Mouse (Mus musculus) lung, postnatal 36 days (tissue): ENCODE measurements around the gene Tap2.

Source experiments
- DNase-seq: peaks from one replicate; pipeline ENCODE4 v3.0.0; 2022; ENCODE audit warnings: mixed read lengths

The Tap2 gene

DNA sequence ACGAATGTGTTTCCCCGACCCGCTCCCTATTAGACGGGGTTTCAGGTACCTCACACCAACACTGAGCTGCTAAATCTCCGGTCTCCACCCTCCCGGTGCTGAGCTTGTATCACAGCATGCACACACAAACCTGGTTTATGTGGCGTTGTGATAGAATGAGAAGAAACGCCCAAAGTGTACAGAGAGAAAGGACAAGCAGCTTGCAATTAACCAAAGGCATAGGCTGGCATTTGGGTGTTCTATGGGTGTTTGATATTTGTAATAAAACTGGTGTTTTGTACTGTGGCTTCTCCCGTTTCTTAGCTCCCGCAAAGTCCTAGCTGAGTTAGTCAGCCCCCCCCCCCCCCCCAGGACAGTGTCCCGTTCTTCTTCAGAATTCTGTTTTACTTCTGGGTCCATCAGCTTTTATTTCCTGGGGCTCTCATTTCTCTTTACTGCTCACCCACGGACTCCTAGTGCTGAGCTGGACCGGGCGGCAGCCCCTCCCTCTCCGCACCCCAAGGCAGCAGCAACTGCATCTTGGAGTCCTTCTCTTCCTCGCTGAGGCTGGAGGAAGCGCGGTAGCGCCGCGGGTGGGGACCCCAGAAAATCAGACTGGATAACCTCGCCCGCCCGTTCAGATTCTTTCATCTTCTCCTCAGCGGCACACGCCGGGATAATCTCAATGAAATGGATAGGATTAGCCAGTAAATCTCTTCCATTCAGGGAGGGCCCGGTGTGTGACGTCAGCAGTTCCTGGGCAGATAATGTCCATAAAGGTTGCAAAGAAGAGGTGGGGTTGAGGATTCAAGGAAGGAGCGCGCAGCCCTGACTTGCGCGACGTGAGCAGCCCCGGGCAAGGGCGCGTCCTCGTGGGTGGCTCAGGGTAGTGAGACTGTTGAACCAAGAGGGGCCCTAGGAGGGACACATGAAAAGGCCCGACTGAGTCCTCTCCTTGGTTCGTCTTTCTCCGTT, 6.1 kb upstream of the Tap2 start, which contains the start of gene Psmb8:
Psmb8 (plus strand) TSS at position 781 of the 954 bp plus-strand sequence.
- DNase-seq, result peak; percentile 99

DNA sequence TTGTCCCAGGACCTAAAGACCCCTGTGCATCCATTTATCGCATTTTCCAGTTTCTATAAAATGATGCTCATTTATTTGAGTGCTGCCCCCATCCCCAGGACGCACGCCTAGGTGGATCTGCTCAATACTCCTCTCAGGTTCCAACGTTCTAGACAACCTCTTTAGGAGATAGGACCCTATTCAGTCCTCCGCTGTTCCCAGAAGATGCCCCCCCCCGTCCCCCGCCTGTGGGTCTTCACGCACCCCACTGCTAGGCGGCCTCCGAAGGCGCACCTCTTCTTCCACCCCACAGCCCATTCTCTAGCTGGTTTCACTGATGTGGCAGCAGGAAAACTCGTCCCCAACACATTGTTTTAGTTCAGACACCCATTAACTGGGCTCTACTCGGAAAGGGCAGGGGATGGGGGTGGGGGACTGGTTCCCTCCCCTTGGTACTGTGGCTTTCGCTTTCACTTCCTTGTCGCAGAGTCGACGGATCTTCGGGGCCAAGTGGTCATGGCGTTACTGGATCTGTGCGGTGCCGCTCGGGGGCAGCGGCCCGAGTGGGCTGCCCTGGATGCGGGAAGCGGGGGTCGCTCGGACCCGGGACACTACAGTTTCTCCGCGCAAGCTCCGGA, 5.3 kb upstream of the Tap2 start:
- peak; percentile 89 for DNase-seq

DNA sequence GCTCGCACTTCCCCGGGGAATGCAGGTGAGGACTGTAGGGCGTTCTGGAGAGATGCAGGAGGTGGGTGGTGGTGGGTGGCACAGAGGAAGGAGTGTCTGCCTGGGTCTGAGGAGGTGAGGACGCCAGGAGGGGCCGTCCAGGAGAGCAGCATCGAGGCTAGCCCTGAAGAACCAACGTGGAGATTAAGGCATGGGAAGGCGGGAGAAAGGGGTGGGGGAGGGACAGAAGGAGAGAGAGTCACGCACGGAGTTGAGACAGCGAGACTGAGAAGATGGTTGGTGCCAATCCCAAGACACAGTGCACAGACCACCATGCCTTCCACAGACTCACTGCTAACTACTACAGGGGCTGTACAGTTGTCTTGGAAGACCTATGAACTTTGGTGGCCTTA, 4.8 kb upstream of the Tap2 start:
- DNase-seq, result no peak

DNA sequence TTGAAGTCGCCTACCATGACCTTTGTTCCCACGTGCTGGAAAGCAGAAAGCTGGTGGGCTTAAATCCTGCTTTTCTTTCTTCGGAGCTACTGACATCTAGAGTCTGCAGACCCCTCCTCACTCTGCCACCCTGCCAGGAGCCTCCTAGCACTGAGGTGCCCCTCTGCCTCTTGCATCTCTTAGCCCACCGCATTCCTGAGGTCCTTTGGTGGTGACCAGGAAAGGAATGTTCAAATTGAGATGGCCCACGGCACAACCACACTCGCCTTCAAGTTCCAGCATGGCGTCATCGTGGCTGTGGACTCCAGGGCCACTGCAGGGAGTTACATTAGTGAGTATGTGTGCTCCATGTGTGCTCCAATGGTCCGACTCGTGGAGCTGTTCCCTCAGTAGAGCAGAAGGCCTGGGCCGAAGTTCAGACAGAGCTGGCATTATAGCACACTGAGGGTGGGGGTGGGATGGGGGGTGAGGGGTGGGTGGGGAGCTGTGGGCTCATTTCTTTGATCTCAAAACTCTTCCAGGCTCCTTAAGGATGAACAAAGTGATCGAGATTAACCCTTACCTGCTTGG, 4.2 kb upstream of the Tap2 start:
- DNase-seq, result no peak

DNA sequence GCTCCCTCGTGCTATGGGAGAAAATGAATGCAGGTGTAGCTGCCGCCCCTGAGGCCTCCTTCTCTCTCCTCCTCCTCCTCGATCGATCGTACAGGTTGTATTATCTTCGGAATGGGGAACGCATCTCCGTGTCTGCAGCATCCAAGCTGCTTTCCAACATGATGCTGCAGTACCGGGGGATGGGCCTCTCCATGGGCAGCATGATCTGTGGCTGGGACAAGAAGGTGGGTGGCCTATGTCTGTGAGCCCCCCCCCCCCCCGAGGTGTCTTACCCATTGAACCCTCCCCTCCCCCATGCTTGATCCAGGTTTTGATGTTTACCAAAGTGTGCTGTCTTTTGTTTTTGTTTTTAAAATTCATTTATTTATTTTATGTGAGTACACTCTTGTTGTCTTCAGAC, 3.3 kb upstream of the Tap2 start:
- no peak for DNase-seq

DNA sequence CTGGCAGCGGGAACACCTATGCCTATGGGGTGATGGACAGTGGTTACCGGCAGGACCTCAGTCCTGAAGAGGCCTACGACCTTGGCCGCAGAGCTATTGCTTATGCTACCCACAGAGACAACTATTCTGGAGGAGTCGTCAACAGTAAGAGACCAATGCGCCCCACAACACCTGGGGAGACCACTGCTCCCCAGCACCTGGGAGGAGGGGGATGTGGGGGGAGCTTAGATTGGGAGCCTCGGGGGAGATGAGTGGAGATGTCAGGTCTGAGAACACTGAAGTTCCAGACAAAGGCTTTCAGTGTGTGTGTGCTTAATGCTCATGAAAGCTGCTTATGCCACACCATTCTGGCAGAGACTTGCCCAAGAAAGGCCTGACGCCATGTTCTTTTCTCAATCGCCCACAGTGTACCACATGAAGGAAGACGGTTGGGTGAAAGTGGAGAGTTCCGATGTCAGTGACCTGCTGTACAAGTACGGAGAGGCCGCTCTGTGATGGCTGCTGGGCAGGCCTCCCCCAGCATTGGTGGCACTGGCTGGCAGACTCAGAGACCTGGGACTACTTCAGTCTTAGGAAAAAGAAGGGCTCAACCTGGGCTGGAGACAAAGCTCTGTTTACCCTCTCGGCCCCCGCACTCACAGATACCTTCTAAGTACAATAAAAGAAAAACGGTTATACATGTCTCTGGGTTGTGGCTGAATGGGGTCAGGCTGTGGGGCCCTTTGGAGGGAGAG, 2.4 kb upstream of the Tap2 start:
- DNase-seq, result no peak

DNA sequence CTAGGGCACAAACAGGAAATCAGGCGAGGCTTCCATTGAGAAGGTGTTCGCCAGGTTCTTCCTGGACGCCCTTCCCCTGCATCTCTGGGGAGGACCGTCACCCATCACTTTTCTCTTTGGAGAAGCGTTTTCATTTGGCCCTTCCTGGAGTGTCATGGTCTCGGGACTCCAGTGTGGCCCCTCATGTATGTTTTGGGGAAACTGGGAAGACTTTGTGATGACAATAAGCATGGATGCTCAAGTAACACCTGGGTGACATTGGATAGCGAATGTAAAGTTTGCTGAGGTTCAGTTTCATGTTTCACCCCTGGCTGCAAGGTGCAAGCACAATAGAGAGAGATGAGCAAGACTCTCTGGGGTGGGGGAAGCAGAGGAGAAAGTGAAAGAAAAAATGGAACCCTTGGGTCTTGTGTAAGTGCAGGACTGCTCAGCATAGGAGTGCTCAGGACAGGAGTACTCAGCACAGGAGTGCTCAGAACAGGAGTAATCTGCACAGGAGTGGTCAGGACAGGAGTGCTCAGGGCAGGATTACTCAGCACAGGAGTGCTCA, 1.7 kb upstream of the Tap2 start:
- DNase-seq, result no peak

DNA sequence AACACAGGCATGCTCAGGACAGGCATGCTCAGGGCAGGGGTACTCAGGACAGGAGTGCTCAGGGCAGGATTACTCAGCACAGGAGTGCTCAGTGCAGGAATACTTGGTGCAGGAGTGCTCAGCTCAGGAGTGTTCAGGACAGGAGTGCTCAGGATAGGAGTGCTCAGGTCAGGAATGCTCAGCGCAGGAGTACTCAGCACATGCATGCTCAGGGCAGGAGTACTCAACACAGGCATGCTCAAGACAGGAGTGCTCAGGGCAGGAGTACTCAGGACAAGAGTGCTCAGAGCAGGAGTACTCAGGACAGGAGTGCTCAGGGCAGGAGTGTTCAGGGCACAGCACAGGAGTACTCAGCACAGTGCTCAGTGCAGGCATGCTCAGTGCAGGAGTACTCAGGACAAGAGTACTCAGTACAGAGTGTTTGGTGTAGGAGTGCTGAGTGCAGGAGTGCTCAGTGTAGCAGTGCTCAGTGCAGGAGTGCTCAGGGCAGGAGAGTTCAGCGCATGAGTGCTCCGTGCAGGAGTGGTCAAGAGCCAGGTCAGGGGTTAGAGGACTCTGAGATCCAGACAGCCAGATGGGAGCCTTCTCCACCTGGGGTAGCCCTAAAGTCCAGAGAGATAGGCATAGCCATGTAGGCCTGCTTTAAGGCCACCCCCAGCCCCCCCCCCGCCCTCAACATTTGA, 426 bp upstream of the Tap2 start:
- no peak for DNase-seq

DNA sequence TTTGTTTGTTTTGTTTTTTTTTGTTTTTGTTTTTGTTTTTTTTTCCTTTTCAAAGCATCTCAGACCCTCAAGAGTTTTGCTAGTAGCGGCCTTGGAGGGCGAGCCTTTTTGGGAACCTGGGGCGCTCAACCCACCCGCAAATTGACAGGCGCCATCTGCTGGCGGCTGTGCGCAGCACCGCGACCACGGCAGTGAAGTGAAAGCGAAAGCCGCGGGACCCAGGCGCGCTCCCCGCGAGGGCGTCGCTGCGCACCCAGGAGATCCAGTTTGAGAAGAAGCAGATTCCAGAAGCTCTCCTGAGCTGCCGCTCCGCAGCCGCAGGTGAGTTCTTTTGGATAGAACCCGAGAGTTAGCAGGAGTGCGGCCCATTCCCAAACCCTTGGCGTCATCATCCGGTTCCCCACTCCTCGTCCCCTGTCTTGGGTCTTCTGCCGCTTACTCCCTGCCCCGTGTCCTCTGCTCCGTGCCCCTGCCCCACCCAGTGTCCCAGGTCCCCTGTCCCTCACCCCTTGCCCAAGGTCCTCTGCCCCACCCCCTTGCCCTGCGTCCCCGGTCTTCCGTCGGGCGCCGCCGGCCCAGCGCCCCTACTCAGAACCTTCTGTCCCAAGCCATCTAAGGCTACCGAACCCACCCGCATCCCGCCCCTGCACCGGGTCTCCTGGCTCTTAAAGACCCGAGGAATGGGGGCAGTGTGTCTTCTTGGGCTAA, 1.1 kb downstream of the Tap2 start:
- DNase-seq, result peak; percentile 95

DNA sequence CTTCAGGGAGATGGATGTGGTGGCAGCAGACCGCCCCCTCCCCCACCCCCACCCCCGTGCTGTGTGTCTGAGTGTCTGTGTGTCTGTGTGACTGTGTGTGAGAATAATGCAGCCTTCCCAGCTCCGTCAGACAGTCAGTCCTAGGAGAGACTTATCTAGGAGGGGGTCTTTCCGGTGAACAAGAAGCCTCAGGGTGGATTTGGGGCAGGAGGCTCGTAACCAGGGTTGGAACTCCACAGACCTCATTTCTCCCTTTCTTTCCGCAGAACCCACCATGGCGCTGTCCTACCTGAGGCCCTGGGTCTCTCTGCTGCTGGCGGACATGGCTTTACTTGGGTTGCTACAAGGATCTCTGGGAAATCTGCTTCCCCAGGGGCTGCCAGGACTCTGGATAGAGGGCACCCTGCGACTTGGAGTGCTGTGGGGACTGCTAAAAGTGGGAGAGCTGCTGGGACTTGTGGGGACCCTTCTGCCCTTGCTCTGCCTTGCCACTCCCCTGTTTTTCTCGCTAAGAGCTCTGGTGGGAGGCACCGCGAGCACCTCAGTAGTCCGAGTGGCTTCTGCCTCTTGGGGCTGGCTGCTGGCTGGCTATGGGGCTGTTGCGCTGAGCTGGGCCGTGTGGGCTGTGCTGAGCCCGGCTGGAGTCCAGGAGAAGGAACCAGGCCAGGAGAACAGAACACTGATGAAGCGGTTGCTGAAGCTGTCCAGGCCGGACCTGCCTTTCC, 1.9 kb downstream of the Tap2 start:
- peak; percentile 34 for DNase-seq

DNA sequence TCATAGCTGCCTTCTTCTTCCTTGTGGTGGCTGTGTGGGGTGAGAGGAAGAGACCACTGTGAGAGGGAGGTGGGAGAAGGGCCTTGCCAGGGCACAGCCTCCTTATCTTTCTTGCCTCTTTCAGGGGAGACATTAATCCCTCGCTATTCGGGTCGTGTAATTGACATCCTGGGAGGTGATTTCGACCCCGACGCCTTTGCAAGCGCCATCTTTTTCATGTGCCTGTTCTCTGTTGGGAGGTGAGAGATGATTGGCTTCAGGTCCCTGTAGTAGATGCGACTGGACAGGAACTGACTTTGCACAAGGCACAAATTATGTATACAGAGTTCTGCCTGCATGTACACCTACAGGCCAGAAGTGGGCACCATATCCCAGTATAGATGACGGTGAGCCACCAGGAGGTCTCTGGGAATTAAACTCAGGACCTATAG, 2.4 kb downstream of the Tap2 start:
- DNase-seq, result peak; percentile 74

DNA sequence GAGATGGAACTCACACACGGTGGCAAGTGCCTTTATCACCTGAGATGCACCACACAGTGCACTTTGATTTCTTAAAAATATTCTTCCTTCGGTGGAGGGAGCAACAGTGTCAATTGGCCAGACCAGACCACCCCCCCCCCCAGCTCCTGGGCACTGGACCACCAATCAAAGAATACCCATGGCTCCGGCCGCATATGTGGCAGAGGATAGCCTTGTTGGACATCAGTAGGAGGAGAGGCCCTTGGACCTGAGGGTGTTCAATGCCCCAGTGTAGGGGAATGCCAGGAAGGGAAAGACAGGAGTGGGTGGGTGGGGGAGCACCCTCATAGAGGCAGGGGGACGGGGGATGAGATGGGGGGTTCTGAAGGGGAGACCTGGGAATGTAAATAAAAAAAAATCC, 3.4 kb downstream of the Tap2 start:
- no peak for DNase-seq

DNA sequence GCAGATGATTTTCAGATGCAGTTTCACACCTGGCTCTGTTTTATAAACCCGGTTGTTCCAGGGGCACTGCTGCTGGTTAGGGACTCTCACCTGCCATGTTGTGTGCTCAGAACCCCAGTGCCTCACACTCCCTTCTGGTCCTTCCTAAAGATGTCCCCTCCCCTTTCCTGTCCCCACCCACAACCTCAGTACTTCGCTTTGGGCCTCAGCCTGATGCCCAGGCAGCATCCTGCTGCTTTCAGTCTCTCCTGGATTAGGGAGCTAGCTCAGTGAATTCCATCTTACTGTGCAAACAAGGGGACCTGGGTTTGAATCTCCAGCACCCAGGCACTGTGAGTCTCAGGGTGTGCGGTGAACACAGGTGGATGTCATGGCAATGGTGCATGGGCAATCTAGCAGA, 4.1 kb downstream of the Tap2 start:
- peak; percentile 22 for DNase-seq

DNA sequence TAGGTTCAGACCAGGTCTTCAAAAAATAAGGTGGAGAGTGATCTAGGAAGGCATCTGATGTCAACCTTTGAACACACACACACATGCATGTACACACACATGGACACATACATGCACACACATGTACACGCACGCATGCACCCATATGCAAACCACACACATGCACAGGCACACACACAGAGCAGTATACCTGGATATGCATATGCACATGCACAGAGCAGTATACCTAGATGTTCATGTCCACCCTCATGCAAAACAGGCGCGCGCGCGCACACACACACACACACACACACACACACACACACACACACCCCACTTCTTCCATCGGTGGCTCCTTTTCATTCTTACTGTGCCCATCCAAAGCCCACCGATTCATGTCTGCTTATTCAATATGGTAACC, 4.5 kb downstream of the Tap2 start:
- DNase-seq, result no peak

DNA sequence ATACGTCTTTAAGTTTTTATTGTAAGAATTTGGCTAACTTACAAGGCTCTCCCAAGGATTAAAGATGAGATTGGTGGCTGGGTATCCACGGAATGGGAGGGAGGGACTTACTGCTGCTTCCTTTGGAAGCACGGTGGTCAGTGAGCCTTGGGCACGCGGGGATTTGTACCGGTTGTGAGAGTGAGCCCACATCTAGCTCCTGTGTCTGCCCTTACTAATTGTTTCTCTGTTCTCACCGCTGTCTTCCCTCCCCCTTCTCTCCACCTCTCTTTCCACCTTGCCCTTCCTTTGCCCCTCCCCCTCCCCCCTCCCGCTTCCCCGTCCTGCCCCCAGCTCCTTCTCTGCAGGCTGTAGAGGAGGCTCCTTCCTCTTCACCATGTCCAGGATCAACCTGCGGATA, 5.1 kb downstream of the Tap2 start:
- no peak for DNase-seq

DNA sequence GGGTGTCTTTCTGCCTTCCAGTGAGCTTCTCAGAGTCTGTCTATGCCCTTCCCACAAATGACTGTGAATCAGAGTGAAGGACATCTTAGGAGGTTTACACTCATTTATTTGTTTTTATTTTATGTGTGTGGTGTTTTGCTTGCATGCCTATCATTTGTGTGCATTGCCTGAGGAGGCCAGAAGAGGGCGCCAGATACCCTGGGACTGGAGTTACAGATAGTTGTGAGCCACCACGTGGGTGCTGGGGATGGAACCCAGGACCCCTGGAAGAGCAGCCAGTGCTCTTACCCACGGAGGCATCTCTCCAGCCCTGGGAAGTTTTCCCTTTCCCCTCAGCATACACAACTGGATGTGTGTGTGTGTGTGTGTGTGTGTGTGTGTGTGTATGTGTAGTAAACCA, 6.4 kb downstream of the Tap2 start:
- DNase-seq, result no peak

DNA sequence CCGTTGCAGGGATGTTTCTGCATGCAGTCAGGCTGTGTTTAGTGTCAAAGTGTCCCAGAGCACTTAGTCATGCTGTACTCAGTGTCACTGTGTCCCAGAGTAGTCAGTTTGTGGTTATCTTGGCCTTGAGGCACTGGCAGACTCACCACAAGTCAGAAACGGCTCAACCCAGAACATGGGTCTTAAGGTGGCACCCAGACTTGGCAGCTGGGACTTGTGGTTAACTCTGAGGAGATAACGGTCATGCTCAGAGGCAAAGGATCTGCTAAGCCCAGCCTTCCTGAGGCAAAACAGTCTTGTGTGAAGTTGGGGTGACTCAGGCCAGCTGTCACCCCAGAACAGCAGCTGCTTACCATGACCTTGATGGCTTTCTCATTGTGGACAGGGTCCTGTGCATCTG, 7.3 kb downstream of the Tap2 start:
- DNase-seq, result no peak

DNA sequence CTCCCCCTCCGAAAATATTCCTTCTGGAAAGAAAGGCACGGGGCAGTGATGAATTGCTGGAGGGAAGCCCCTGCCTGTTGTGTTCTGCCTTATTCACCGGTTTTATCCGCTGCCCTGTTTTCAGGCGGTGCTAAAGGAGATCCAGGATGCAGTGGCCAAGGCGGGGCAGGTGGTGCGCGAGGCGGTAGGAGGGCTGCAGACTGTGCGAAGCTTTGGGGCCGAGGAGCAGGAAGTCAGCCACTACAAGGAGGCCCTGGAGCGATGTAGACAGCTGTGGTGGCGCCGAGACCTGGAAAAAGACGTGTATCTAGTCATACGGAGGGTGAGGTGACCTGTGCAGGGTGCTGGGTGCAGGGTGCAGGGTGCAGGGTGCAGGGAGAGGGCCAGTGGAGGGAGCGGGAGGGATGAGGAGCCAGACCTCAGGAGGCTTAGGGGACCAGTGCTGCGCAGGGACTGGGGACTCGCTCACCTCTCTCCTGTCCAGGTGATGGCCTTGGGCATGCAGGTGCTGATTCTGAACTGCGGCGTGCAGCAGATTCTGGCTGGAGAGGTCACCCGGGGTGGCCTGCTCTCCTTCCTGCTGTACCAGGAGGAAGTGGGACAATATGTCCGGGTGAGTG, 8.5 kb downstream of the Tap2 start:
- DNase-seq, result no peak

DNA sequence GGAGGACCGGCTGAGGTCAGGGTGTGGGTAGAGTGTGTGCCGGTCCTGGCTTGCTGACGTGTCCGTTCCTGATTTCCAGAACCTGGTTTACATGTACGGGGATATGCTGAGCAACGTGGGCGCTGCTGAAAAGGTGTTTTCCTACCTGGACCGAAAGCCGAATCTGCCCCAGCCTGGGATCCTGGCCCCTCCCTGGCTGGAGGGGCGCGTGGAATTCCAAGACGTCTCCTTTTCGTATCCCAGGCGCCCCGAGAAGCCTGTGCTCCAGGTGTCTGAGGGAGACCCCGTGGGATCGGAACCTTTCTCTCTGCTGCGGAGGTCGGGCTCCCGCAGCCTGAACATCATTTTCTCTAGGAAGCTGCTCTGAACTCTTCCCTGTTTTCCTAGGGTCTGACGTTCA, 10.6 kb downstream of the Tap2 start:
- DNase-seq, result no peak

DNA sequence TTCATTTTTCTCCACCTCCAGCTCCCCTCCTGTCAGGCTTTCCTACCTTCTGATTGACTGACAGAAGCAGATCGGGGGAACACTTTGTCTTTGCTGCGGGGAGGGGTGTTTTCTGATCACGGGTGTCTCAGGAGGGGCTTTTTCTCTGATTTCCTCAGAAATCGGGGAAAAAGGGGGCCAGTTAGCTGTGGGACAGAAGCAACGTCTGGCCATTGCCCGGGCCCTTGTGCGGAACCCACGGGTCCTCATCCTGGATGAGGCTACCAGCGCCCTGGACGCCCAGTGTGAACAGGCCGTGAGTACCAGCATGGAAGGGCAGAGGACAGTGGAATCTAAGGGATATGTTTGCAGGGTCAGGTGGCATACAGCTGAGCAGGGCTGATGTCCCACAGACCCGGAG, 11.8 kb downstream of the Tap2 start:
- DNase-seq, result no peak
